Mouse (Mus musculus): ENCODE data around the gene Pcdh17. TPM values are rescaled to one million over a fixed set of nuclear protein-coding genes. Genes with fewer than 3 reads are reported as not detected.

Pcdh17 gene
- 0.06 TPM for total RNA-seq (2023)

GRCm38 (mm10) chr14:84443288-84443686 lies at the start of gene Pcdh17:
Pcdh17 (plus strand) TSS chr14:84443563.

